Mouse (Mus musculus): Measurements from ENCODE around the gene Olfr1193. TPM values are rescaled to one million over a fixed set of nuclear protein-coding genes. Genes with fewer than 3 reads are reported as not detected.
"Not testable (repeated sequence)": the region's sequence is repeated elsewhere in the genome, so short reads cannot be mapped to it uniquely, and the experiment has no call there.

The Olfr1193 gene
- polyA plus RNA-seq (2015; fragmentation: Nextera tagmentation; extraction: Ambion mirVana): not detected in 2 replicates

DNA sequence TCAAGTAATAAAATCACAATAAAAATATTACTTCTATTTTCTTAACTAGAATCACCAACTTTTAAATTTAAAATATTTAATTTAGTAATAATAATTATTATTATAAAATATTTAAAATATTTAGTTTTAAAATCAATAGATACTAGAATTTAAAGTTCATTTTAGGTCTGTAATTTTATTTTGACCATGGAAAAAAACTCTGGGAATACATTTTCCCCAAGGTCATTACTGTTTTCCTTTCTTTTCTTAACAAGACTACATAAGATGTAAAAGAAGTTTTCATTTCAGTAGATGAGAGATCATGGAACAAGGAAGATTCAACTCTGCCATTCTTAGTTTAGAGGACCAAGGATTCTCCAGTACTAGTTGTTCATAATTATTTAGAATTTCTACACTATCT lies at the start of gene Olfr1193:
Olfr1193 (plus strand) TSS at position 301 of the 400 bp plus-strand sequence.
- H3K27me3 ChIP-seq (replicated peaks); H3K9me3 ChIP-seq (replicated peaks); ATAC-seq (ENCODE audit: low FRiP score); H3K27ac ChIP-seq (replicated peaks); H3K4me1 ChIP-seq; H3K4me3 ChIP-seq (replicated peaks); H3K36me3 ChIP-seq; H3K4me2 ChIP-seq; H3K9ac ChIP-seq (replicated peaks): not testable (repeated sequence)

DNA sequence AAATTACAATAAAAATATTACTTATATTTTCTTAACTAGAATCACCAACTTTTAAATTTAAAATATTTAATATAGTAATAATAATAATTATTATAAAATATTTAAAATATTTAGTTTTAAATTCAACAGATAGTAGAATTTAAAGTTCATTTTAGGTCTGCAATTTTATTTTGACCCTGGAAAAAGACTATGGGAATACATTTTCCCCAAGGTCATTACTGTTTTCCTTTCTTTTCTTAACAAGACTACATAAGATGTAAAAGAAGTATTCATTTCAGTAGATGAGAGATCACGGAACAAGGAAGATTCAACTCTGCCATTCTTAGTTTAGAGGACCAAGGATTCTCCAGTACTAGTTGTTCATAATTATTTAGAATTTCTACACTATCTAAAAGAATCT lies 35.2 kb upstream of the Olfr1193 start, which contains the start of gene Olfr1191-ps1:
Olfr1191-ps1 (plus strand) TSS at position 301 of the 400 bp plus-strand sequence.
- not testable (repeated sequence) for H3K4me2 ChIP-seq; H3K36me3 ChIP-seq; H3K9ac ChIP-seq (replicated peaks); H3K27ac ChIP-seq (replicated peaks); H3K9me3 ChIP-seq (replicated peaks); ATAC-seq (ENCODE audit: low FRiP score); H3K4me3 ChIP-seq (replicated peaks); H3K4me1 ChIP-seq; H3K27me3 ChIP-seq (replicated peaks)
- 96% methylated on average over 1 of the region's 1 CpGs for WGBS

DNA sequence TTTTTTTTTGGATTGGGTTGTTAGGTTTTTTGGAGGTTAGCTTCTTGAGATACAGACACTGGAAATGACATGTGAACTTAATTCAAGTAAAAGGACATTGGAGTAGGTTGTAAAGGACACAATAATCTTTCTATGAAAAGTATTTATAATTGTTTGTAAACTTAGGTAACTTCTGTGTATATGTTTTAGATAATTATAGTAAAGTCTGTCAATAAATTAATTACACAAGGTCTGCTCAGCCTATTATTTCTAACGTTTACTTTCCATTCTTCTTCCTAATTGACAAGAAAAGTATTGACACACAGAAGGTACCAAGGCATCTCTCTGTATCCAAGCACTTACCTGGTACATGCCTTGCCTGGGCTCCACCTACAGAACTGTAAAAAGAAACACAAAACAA lies 27.2 kb upstream of the Olfr1193 start, which contains the start of gene Olfr1192-ps1:
Olfr1192-ps1 (plus strand) TSS at position 301 of the 400 bp plus-strand sequence.
- WGBS: 47% methylated on average over 1 of the region's 1 CpGs
- Histone ChIP-seq H3K4me2 (no peak within 1 kb of the TSS), H3K27ac (replicated peaks) (no peak within 1 kb of the TSS), H3K36me3 (no peaks in the 10 kb centered on the region), H3K9ac (replicated peaks) (no peak within 1 kb of the TSS), H3K4me3 (replicated peaks) (no peak within 1 kb of the TSS), H3K4me1 (no peaks in the 10 kb centered on the region), H3K27me3 (replicated peaks) (no peaks in the 10 kb centered on the region), H3K9me3 (replicated peaks) (no peaks in the 10 kb centered on the region)
- ATAC-seq (ENCODE audit: low FRiP score): no peak

DNA sequence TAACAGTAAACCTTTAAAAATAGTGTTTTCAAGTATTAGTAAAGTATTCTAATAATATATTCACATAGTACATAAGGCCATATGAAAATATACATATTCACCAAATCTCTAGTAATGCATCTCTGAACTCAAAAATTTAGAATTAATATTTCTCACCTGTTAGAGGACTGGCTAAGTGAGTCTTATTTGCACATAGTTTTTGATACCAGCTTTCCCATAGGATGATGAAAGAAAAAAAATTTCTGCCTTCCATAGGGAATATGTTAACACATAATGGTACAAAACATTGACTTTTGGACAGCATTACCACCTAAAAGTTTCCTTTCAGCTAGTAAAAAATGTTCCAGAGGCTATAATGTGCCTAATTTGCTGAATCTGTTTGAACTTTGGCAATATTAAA lies 13.7 kb downstream of the Olfr1193 start, which contains the start of gene Olfr1195:
Olfr1195 (minus strand) TSS at position 101 of the 400 bp plus-strand sequence.
- ATAC-seq (ENCODE audit: low FRiP score): no peak
- no peak within 1 kb of the TSS for H3K4me2 ChIP-seq

DNA sequence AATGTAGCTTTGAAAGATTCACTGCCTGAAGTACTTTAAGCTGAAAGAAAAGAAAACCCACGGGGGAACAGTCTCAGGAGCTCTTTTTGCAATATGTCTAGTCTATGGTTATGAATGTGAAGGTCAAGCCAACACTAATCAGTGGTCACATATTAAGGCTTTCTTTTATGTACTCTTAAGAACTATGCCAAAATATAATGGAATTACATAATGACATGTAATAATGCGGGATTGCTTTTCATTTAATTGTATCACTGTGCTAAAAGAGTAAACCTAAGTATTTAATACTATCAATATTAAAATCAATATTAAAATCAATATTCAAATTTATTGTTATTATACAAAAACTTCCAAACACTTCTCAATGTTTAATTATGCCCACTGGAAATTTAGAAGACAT lies 29.1 kb downstream of the Olfr1193 start, which contains the start of gene Olfr1196:
Olfr1196 (minus strand) TSS at position 101 of the 400 bp plus-strand sequence.
- Histone ChIP-seq H3K27me3 (replicated peaks) (no peaks in the 10 kb centered on the region), H3K27ac (replicated peaks) (no peak within 1 kb of the TSS), H3K4me1 (no peaks in the 10 kb centered on the region), H3K36me3 (no peaks in the 10 kb centered on the region), H3K4me3 (replicated peaks) (no peak within 1 kb of the TSS), H3K9ac (replicated peaks) (no peak within 1 kb of the TSS), H3K4me2 (no peak within 1 kb of the TSS), H3K9me3 (replicated peaks) (no peaks in the 10 kb centered on the region)
- no peak for ATAC-seq (ENCODE audit: low FRiP score)
- WGBS: 86% methylated on average over 2 of the region's 2 CpGs

More for the DNA sequence above, 13.7 kb downstream of the Olfr1193 start, which contains the start of gene Olfr1195:
- H3K4me1 ChIP-seq: no peaks in the 10 kb centered on the region
- H3K9ac ChIP-seq (replicated peaks): no peak within 1 kb of the TSS
- H3K9me3 ChIP-seq (replicated peaks): no peaks in the 10 kb centered on the region
- H3K4me3 ChIP-seq (replicated peaks): no peak within 1 kb of the TSS
- no peak within 1 kb of the TSS for H3K27ac ChIP-seq (replicated peaks)
- no peaks in the 10 kb centered on the region for H3K27me3 ChIP-seq (replicated peaks)
- no peaks in the 10 kb centered on the region for H3K36me3 ChIP-seq

Other genes starting within 250 kb of the Olfr1193 start
- gene Olfr1181, start 249.5 kb upstream of the Olfr1193 start, polyA plus RNA-seq (2015; fragmentation: Nextera tagmentation; extraction: Ambion mirVana): not detected in 2 replicates
- not detected in 2 replicates for gene Gm13757, start 226.5 kb upstream of the Olfr1193 start, polyA plus RNA-seq (2015; fragmentation: Nextera tagmentation; extraction: Ambion mirVana)
- not detected in 2 replicates for gene Olfr1183, start 220.8 kb upstream of the Olfr1193 start, polyA plus RNA-seq (2015; fragmentation: Nextera tagmentation; extraction: Ambion mirVana)
- gene Olfr1184, start 192.0 kb upstream of the Olfr1193 start, polyA plus RNA-seq (2015; fragmentation: Nextera tagmentation; extraction: Ambion mirVana): not detected in 2 replicates
- gene Olfr1185-ps1, start 182.3 kb upstream of the Olfr1193 start, polyA plus RNA-seq (2015; fragmentation: Nextera tagmentation; extraction: Ambion mirVana): not detected in 2 replicates
- not detected in 2 replicates for gene Olfr1186, start 157.1 kb upstream of the Olfr1193 start, polyA plus RNA-seq (2015; fragmentation: Nextera tagmentation; extraction: Ambion mirVana)
- not detected in 2 replicates for gene Olfr1188, start 118.7 kb upstream of the Olfr1193 start, polyA plus RNA-seq (2015; fragmentation: Nextera tagmentation; extraction: Ambion mirVana)
- not detected in 2 replicates for gene Olfr1189, start 89.2 kb upstream of the Olfr1193 start, polyA plus RNA-seq (2015; fragmentation: Nextera tagmentation; extraction: Ambion mirVana)
- gene Olfr1191-ps1, start 35.1 kb upstream of the Olfr1193 start, polyA plus RNA-seq (2015; fragmentation: Nextera tagmentation; extraction: Ambion mirVana): not detected in 2 replicates
- gene Olfr1192-ps1, start 27.1 kb upstream of the Olfr1193 start, polyA plus RNA-seq (2015; fragmentation: Nextera tagmentation; extraction: Ambion mirVana): not detected in 2 replicates
- not detected in 2 replicates for gene Olfr1195, start 13.6 kb downstream of the Olfr1193 start, polyA plus RNA-seq (2015; fragmentation: Nextera tagmentation; extraction: Ambion mirVana)
- gene Olfr1196, start 29.0 kb downstream of the Olfr1193 start, polyA plus RNA-seq (2015; fragmentation: Nextera tagmentation; extraction: Ambion mirVana): not detected in 2 replicates
- gene Olfr1197, start 56.7 kb downstream of the Olfr1193 start, polyA plus RNA-seq (2015; fragmentation: Nextera tagmentation; extraction: Ambion mirVana): not detected in 2 replicates
- gene Olfr1198, start 75.7 kb downstream of the Olfr1193 start, polyA plus RNA-seq (2015; fragmentation: Nextera tagmentation; extraction: Ambion mirVana): not detected in 2 replicates
- not detected in 2 replicates for gene Olfr1199, start 84.8 kb downstream of the Olfr1193 start, polyA plus RNA-seq (2015; fragmentation: Nextera tagmentation; extraction: Ambion mirVana)
- not detected in 2 replicates for gene Olfr1200, start 94.9 kb downstream of the Olfr1193 start, polyA plus RNA-seq (2015; fragmentation: Nextera tagmentation; extraction: Ambion mirVana)
- gene Olfr1201, start 117.4 kb downstream of the Olfr1193 start, polyA plus RNA-seq (2015; fragmentation: Nextera tagmentation; extraction: Ambion mirVana): not detected in 2 replicates
- 0.08 TPM in 1 of 2 replicates, not detected in the other for gene Olfr1202, start 138.9 kb downstream of the Olfr1193 start, polyA plus RNA-seq (2015; fragmentation: Nextera tagmentation; extraction: Ambion mirVana)
- not detected in 2 replicates for gene Olfr1205, start 154.1 kb downstream of the Olfr1193 start, polyA plus RNA-seq (2015; fragmentation: Nextera tagmentation; extraction: Ambion mirVana)
- not detected in 2 replicates for gene Olfr1204, start 173.7 kb downstream of the Olfr1193 start, polyA plus RNA-seq (2015; fragmentation: Nextera tagmentation; extraction: Ambion mirVana)
- not detected in 2 replicates for gene Olfr1206, start 187.6 kb downstream of the Olfr1193 start, polyA plus RNA-seq (2015; fragmentation: Nextera tagmentation; extraction: Ambion mirVana)
- not detected in 2 replicates for gene Olfr1208, start 226.7 kb downstream of the Olfr1193 start, polyA plus RNA-seq (2015; fragmentation: Nextera tagmentation; extraction: Ambion mirVana)
- gene Olfr1209, start 239.5 kb downstream of the Olfr1193 start, polyA plus RNA-seq (2015; fragmentation: Nextera tagmentation; extraction: Ambion mirVana): not detected in 2 replicates